Mouse (Mus musculus) kidney, adult 11 months (tissue): ENCODE results near the gene Gm20388.
A peak's percentile ranks its signal among the peaks of the same experiment; 100 is the strongest.

Experiments used
- DNase-seq: peaks from one replicate; pipeline ENCODE4 v3.0.0; 2022

The Gm20388 gene

GRCm38 (mm10) chr8:120378306-120378705 lies 467.7 kb downstream of the Gm20388 start:
- DNase-seq, result peak; percentile 92

GRCm38 (mm10) chr8:120379015-120379414 lies 468.4 kb downstream of the Gm20388 start:
- DNase-seq, result no peak

GRCm38 (mm10) chr8:120381865-120382264 lies 471.2 kb downstream of the Gm20388 start:
- no peak for DNase-seq

- peak; percentile 63 for DNase-seq
Observed at GRCm38 (mm10) chr8:120382436-120383203, 472.0 kb downstream of the Gm20388 start.

- DNase-seq, result no peak
Observed at GRCm38 (mm10) chr8:120383204-120383560, 472.5 kb downstream of the Gm20388 start.

DNA sequence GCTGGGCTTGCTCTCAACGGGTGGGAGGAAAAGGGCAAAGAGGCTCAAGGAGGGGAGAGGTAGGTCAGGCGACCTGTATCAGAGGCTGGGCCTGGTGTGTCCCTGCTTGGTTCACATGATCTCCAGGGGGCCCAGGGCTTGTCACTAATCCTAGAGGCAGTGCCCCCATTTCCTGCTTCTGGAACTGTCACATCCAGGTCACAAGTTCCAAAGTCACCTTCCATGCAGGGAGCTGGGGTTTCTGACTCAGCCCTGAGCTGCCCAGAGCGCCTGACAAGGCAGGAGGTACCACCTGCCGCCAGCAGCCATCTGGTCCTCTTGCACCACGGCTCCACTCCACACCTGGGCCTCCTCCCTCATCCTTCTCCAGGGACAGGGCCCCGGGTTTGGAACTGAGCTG lies 473.1 kb downstream of the Gm20388 start:
- no peak for DNase-seq

GRCm38 (mm10) chr8:120384745-120385144 lies 474.1 kb downstream of the Gm20388 start:
- no peak for DNase-seq

GRCm38 (mm10) chr8:120388246-120388645 lies 477.6 kb downstream of the Gm20388 start:
- DNase-seq, result no peak

- no peak for DNase-seq
Observed at GRCm38 (mm10) chr8:120390598-120390997, 480.0 kb downstream of the Gm20388 start.

GRCm38 (mm10) chr8:120391856-120392255 lies 481.2 kb downstream of the Gm20388 start:
- no peak for DNase-seq

GRCm38 (mm10) chr8:120393085-120393484 lies 482.4 kb downstream of the Gm20388 start:
- DNase-seq, result no peak

DNA sequence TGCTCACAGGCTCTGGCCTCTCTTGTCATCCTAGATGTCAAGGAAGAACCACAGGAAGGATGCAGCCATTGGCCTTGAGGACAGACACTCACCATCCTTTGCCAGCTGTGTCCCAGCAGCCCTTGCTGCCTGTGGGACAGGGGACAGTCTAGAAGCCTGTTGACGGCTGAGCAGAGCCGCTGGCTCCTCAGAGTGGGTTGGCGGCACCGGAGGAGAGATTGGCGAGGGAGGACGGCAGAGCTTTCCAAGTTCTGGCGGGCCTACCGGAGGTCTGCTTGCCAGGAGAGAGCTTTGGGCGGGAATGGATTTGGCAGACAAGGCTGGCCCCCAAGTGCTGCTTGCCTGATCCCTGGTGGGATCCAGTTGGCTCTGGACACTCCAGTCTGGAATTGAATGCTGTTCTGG lies 483.2 kb downstream of the Gm20388 start:
- no peak for DNase-seq

GRCm38 (mm10) chr8:120395892-120396291 lies 485.3 kb downstream of the Gm20388 start:
- no peak for DNase-seq

DNA sequence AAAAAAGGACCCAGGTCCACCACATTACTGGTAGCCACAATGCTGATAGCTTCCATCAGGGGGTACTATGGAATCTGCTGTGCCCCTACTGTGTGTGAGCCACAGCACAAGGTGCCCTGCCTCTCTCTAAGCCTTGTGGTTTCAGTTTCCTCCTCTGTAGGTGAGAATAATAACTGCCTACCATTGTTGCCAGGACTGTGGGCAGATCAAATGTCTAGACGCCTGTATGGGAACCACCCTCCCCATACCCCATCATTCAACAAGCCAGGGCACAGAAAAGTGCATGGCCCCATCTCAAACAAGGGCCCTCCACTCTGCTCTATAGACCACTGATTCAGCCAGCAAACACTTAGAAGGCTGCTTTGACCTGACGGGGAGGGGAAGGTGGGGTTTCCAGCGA lies 486.1 kb downstream of the Gm20388 start:
- no peak for DNase-seq

- no peak for DNase-seq
Observed at GRCm38 (mm10) chr8:120397444-120398411, 487.1 kb downstream of the Gm20388 start.

- no peak for DNase-seq
Observed at GRCm38 (mm10) chr8:120399212-120399934, 488.7 kb downstream of the Gm20388 start.

DNA sequence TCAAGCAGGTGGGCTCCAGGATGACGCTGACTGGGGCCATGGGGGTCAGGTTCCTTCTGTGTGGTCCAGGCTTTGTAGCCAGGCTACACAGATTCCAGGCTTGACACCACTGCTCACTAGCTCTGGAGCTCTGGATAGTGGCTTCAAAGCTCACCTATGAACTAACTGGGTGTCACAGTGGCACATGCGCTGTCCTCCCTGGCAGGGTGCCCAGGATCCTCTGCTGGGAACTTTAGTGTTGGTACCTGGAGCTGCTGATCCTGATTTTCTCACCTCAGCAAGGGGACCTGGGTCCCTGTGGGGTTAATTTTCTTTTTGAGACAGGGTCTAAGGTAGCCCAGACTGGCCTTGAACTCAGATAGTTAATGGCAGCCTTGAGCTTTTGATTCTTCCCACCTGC lies 490.6 kb downstream of the Gm20388 start:
- DNase-seq, result no peak

DNA sequence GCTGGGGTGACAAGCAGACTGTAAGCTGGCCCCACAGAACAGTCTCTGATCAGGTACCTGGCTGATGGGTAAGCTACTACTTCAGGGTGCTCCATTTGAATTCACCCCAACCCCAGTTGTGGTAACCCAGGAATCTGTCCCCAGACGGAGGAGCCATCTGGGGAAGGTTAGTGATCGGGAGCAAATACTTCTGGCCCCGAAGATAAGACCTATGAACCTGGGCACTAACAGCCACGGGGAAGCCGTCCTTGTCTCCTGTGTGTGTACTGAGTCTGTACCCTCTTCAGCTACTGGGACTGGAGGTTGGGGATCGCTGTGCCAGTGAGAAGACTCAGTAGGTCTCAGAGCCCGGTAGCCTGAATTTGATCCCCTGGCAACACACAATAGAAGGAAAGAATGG lies 491.1 kb downstream of the Gm20388 start:
- no peak for DNase-seq

DNA sequence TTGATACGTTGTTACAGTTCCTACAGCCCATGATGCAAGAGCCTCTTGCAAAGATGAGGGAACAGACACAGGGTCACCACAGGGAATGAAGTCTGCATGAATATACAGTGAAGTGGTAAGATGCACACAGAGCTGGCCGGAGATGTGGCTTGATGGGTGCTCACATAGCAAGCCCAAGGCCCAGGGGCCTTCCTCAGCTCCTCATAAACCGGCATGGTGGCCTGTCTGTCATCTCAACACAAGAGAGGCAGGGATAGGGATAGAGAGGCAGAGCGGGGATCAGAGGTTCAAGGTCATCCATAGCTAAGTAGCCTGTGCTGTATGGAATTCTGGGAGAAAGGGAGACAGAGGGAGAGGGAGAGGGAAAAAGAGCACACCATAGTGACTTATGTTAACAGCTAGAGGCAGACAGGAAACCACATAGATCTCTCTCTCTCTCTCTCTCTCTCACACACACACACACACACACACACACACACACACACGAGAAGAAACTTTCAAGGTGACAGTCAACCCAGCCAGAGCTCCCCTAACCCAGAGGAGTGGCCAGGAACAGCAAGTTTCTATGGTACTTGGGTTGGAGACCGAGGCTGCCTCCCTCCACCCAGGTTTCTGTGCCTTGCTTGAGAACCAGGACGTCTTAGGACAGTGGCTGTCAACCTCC lies 493.1 kb downstream of the Gm20388 start:
- DNase-seq, result no peak

GRCm38 (mm10) chr8:120404609-120405036 lies 494.0 kb downstream of the Gm20388 start:
- no peak for DNase-seq

GRCm38 (mm10) chr8:120406008-120406632 lies 495.5 kb downstream of the Gm20388 start:
- DNase-seq, result no peak

DNA sequence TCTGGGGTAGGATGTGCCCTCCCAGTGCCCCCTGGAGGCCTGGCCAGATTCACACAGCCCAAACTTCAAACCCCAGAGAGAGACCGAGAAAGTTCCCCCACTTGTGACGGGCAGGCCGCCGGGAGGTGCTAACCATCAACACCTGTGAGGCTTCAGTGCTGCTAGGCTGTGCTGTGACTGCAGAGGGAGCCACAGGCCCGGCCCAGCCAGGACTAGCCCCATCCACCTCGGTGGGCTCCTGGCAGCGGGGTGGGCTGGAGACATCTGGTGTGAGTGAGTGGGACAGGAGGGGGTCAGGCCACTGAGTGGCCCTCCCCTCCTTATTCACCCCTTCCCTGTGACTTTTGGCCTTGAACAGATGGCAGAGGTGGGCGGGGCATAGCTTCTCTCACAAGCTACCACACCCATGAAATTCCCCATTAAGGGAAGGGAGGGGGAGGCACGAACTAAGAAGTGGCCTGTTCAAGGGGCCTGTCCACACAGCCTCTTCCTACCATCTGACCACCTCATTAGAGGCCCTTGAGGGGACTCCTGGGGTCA lies 497.1 kb downstream of the Gm20388 start:
- peak; percentile 45 for DNase-seq
